Comparison of ENCODE assay signal across 9 mouse cellular contexts in genomic region chr2:117623955-117624354, GRCm38 (mm10).
A peak's percentile ranks its signal among the peaks of the same experiment; 100 is the strongest.
DNase-seq lines count a peak whose midpoint lies in the region; ATAC-seq and TF ChIP-seq lines count a peak whose summit lies in the region.
"Had no signal": no experiment of that assay in that cellular context is flagged by ENCODE, and none has a peak within 500 bp of the region (broad histone marks: within the 10 kb centered on the region; RNA-seq: fewer than 3 reads in every experiment).

No protein-coding gene starts in this region.

- 32% methylated on average over 3 of the region's 3 CpGs for WGBS in liver, embryonic 14.5 days (ENCODE audit: insufficient replicate concordance)
- 26% methylated on average over 3 of the region's 3 CpGs for WGBS in liver, embryonic 12.5 days (ENCODE audit: insufficient replicate concordance)

- no peaks in the 10 kb centered on the region for H3K36me3 ChIP-seq in liver, embryonic 14.5 days (replicated peaks; ENCODE audit: control insufficient read depth, insufficient read depth, low read depth)
- H3K36me3 ChIP-seq in liver, embryonic 12.5 days: no peaks in the 10 kb centered on the region
- H3K36me3 ChIP-seq: hindbrain, embryonic 15.5 days had no signal

- no peaks in the 10 kb centered on the region for H3K27me3 ChIP-seq in liver, embryonic 14.5 days (ENCODE audit: control insufficient read depth, insufficient read depth, low read length)
- no peaks in the 10 kb centered on the region for H3K27me3 ChIP-seq in liver, embryonic 12.5 days (replicated peaks)
- H3K27me3 ChIP-seq: hindbrain, embryonic 15.5 days had no signal

- TF ChIP-seq CTCF in liver, embryonic 14.5 days (IDR thresholded peaks at IDR 0.05; ENCODE audit: low read depth): peak; percentile 64

- no peak overlapping the region for H3K27ac ChIP-seq in liver, embryonic 14.5 days
- H3K27ac ChIP-seq in liver, embryonic 12.5 days: no peak overlapping the region
- H3K27ac ChIP-seq: hindbrain, embryonic 15.5 days had no signal

- no peak for ATAC-seq in liver, embryonic 14.5 days (ENCODE audit: insufficient read depth)
- no peak for ATAC-seq in liver, embryonic 12.5 days

- TF ChIP-seq EP300 in liver, embryonic 14.5 days (IDR thresholded peaks at IDR 0.05; ENCODE audit: low read depth): no peak

- DNase-seq in adrenal gland, adult 2 months: peak; percentile 9
- no peak for DNase-seq in adrenal gland, adult 8-10 months
- DNase-seq in liver, embryonic 14.5 days (ENCODE audit: low read depth in 3 of 3, low spot score in 3 of 3): no peak
- DNase-seq in c-Kit-positive CD71-negative TER-119-negative erythroid progenitor cells, embryonic 14.5 days (ENCODE audit: low read depth): peak; percentile 4
- peak; percentile 3 to 11 for DNase-seq in natural killer cell, adult 2 months (ENCODE audit: low spot score in 2 of 2)
- no peak for DNase-seq in cerebellum, postnatal 36 days
- no peak for DNase-seq in kidney, adult 18-20 months

- H3K4me1 ChIP-seq in liver, embryonic 14.5 days (replicated peaks; ENCODE audit: control insufficient read depth in 2 of 2, insufficient read depth in 2 of 2, low read length in 1 of 2): no peaks in the 10 kb centered on the region
- H3K4me1 ChIP-seq in liver, embryonic 12.5 days: no peaks in the 10 kb centered on the region
- H3K4me1 ChIP-seq: hindbrain, embryonic 15.5 days had no signal

- H3K4me3 ChIP-seq in liver, embryonic 14.5 days (ENCODE audit: insufficient read depth in 1 of 2, low read depth in 2 of 2, low read length in 2 of 2): no peak overlapping the region
- H3K4me3 ChIP-seq in liver, embryonic 12.5 days: no peak overlapping the region
- H3K4me3 ChIP-seq: hindbrain, embryonic 15.5 days had no signal

- no peak overlapping the region for H3K9ac ChIP-seq in liver, embryonic 14.5 days (replicated peaks)
- H3K9ac ChIP-seq in liver, embryonic 12.5 days: no peak overlapping the region
- H3K9ac ChIP-seq: hindbrain, embryonic 15.5 days had no signal

- H3K4me2 ChIP-seq in liver, embryonic 14.5 days (ENCODE audit: low read depth): no peak overlapping the region
- no peak overlapping the region for H3K4me2 ChIP-seq in liver, embryonic 12.5 days
- H3K4me2 ChIP-seq: hindbrain, embryonic 15.5 days had no signal

- no peaks in the 10 kb centered on the region for H3K9me3 ChIP-seq in liver, embryonic 14.5 days (ENCODE audit: control insufficient read depth, low read length)
- H3K9me3 ChIP-seq in liver, embryonic 12.5 days (replicated peaks): no peaks in the 10 kb centered on the region
- H3K9me3 ChIP-seq: hindbrain, embryonic 15.5 days had no signal

Comparison
In these comparisons a context has a peak if more than half of its experiments do, and no peak if none do; other contexts are left out.
1. DNase-seq: peak in adrenal gland, adult 2 months (single experiment), c-Kit-positive CD71-negative TER-119-negative erythroid progenitor cells, embryonic 14.5 days (single experiment) and natural killer cell, adult 2 months (2 of 2); none in adrenal gland, adult 8-10 months (single experiment), liver, embryonic 14.5 days (0 of 3), cerebellum, postnatal 36 days (0 of 2) and kidney, adult 18-20 months (single experiment).